Mouse (Mus musculus) thymus, adult 2 months (tissue): Measurements from ENCODE around the gene Nup85. TPM values are rescaled to one million over a fixed set of nuclear protein-coding genes. Genes with fewer than 3 reads are reported as not detected.

ENCODE experiments used
- DNase-seq: peaks from one replicate; pipeline ENCODE4 v3.0.0; 2021
- H3K27ac ChIP-seq: fragments of 200-500 bp; 2 replicates; pipeline ENCODE4 v1.5.1; 2012; ENCODE audit warnings: low read length, control low read depth; ENCODE audit not compliant: control insufficient read depth, insufficient read depth
- H3K27me3 ChIP-seq: fragments of 200-500 bp; 2 replicates; pipeline ENCODE4 v1.6.1; 2012; ENCODE audit warnings: mild to moderate bottlenecking, low read length, moderate library complexity, mixed read lengths; ENCODE audit not compliant: control insufficient read depth, insufficient read depth
- H3K36me3 ChIP-seq: fragments of 200-500 bp; 2 replicates; pipeline ENCODE4 v1.6.1; 2012; ENCODE audit warnings: mild to moderate bottlenecking, low read length, moderate library complexity; ENCODE audit not compliant: control insufficient read depth, insufficient read depth
- H3K4me1 ChIP-seq: fragments of 200-500 bp; replicated peaks from 2 replicates; pipeline ENCODE4 v1.6.1; 2012; ENCODE audit warnings: low read length; ENCODE audit not compliant: control insufficient read depth, insufficient read depth
- H3K4me3 ChIP-seq: fragments of 200-500 bp; 2 replicates; pipeline ENCODE4 v1.5.1; 2012; ENCODE audit warnings: mild to moderate bottlenecking, low read length, control low read depth, moderate library complexity; ENCODE audit not compliant: control insufficient read depth, insufficient read depth
- CTCF ChIP-seq: fragments of 200-500 bp; IDR thresholded peaks from 2 replicates; pipeline ENCODE4 v1.5.1; 2012; ENCODE audit warnings: mild to moderate bottlenecking, control low read depth, low read length, moderate library complexity, borderline replicate concordance; ENCODE audit not compliant: control insufficient read depth, poor library complexity, insufficient read depth; ENCODE audit errors: extremely low read depth
- POLR2A ChIP-seq: fragments of 200-500 bp; IDR thresholded peaks from 2 replicates; pipeline ENCODE4 v1.6.1; 2012; ENCODE audit warnings: mild to moderate bottlenecking, low read length, control low read depth, moderate library complexity; ENCODE audit not compliant: control insufficient read depth, poor library complexity, insufficient read depth; ENCODE audit errors: extremely low read depth
- WGBS: fragments of 180-500 bp; shearing (Covaris S2); methylation state at CpG from one replicate; pipeline ENCODE4 v1.1.7; 2018; 5-methylcytosine and 5-hydroxymethylcytosine counted together
- polyA plus RNA-seq: library from polyadenylated mRNA; depleted of rRNA; stranded (reverse); fragments of >200 nt; gene quantifications from 2 replicates; pipeline ENCODE4 v1.2.3, GENCODE M21; 2012; rRNA removed

The Nup85 gene
- polyA plus RNA-seq, result 114 and 136 TPM in 2 replicates

DNA sequence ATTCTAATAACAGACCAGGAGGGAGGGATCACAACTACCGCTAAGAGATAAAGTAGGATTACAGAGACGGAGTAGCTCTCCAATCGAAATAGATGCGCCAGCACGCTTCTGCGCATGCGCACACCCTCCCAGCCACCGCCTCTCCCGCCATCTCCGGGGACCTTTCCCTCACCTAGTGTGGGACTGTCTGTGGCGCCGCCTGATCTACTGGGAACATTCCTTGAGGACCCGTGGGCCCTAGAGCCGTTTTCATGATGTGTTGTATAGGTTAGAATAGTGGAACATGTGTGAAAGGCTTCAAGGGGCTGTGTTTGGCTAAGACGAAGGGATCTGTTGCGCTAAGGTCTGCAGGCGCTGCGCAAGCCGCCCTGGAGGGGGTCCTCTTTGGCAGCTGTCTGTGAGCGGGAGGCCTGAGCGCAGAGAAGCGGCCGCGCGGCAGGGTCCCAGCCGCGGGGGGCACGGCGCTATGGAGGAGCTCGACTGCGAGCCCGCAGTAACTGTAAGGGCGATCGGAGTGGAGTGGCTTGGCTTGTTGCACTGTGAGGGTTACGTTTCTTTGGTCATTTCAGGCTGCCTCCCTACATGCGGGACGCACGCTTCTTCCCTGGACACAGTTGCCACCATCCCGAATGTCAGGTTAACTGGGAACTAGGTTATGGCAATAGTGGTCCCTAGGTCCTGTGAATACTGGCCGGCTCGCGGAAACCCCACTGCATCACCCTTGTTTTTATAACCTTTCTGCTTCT, at the start of gene Nup85:
TSS of gene Nup85 (plus strand) at position 371 of the 746 bp plus-strand sequence.
- peaks cover 19% of the 10 kb centered on the region for H3K36me3 ChIP-seq
- peak within 1 kb of the TSS; percentile 80 for H3K4me3 ChIP-seq
- 0 out of 2 replicates have a peak within 1 kb of the TSS, but pooled peaks have one; percentile 33 for H3K27ac ChIP-seq
- TF ChIP-seq CTCF, result no peak
- peak; percentile 62 for TF ChIP-seq POLR2A
- 0 out of 2 replicates have a peak, but pooled peaks cover 2% of the 10 kb centered on the region for H3K4me1 ChIP-seq
- no peaks in the 10 kb centered on the region for H3K27me3 ChIP-seq
- WGBS, result under 1% methylated on average over 42 of the region's 42 CpGs
- peak; percentile 96 for DNase-seq

DNA sequence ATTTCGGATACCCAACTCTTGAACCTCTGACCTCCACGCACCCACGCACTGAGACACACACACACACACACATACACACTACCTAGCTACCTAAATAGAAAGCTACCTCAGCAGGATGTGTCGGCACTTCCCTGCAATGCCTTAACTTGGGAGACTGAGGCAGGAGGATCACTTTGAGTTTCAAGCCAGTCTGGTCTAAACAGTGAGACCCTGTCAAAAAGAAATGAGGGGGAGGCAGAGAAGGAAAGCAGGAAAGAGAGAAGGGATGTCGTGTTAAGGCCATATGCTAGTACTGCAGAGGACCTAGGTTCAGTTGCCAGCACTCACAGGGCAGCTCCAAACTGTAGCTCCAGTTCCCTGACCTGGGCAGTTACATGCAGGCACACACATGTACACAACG, 49.2 kb upstream of the Nup85 start:
- no peak for TF ChIP-seq POLR2A
- TF ChIP-seq CTCF, result no peak

DNA sequence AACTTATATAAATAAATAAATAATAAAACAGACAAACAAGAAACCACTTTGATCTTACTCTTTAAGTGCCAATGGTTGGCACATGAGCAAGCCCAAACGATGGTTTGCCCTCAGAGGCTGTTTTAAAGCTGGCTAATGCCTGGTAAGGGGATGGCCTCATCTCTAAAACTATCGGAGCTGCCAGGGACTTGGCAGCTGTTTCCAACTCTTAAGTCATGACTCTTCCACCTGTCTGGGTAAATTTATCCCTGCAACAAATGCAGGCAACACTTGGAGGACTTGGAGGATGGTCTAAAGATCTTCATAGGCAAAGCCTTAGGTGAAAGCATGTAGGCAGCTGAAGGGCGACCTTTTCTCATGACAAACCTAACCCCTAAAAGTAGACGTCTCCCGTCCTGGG, 47.3 kb upstream of the Nup85 start:
- no peak overlapping the region for H3K27ac ChIP-seq
- H3K27me3 ChIP-seq, result no peaks in the 10 kb centered on the region
- H3K4me3 ChIP-seq, result no peak overlapping the region
- no peak for DNase-seq
- peaks cover under 1% of the 10 kb centered on the region; the same call in 1 of the 2 replicates for H3K36me3 ChIP-seq
- TF ChIP-seq CTCF (no peak), POLR2A (no peak)
- H3K4me1 ChIP-seq, result peaks cover 11% of the 10 kb centered on the region
- 94% methylated on average over 5 of the region's 5 CpGs for WGBS

More for the DNA sequence above, 49.2 kb upstream of the Nup85 start:
- Histone ChIP-seq H3K27me3 (no peaks in the 10 kb centered on the region), H3K4me1 (peaks cover 28% of the 10 kb centered on the region), H3K27ac (no peak overlapping the region), H3K4me3 (no peak overlapping the region), H3K36me3 (no peaks in the 10 kb centered on the region)
- WGBS, result 74% methylated on average over 6 of the region's 6 CpGs
- DNase-seq, result no peak

DNA sequence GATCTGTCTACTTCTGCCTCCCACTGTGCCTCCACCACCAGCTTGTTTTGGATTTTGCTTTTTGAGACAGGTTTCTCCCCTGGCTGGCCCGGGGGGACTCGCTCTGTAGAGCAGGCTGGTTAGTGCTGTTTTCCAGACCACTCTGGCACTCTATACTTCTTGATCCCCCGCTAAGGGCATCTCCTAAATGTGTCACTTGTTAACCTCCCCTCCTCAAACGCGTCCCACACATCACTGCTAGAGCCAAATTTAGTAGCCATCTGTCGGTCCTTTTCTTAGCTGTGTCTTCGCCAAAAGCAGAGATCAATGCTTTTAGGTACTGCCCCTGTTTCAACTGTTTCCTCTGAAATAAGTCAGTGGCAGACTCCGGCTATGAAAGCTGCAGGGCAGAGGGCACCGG, 45.5 kb upstream of the Nup85 start:
- TF ChIP-seq POLR2A (no peak), CTCF (no peak)
- Histone ChIP-seq H3K4me1 (peaks cover 5% of the 10 kb centered on the region), H3K4me3 (no peak overlapping the region), H3K36me3 (peaks cover 12% of the 10 kb centered on the region), H3K27me3 (no peaks in the 10 kb centered on the region), H3K27ac (no peak overlapping the region)
- WGBS, result 91% methylated on average over 9 of the region's 9 CpGs
- no peak for DNase-seq

DNA sequence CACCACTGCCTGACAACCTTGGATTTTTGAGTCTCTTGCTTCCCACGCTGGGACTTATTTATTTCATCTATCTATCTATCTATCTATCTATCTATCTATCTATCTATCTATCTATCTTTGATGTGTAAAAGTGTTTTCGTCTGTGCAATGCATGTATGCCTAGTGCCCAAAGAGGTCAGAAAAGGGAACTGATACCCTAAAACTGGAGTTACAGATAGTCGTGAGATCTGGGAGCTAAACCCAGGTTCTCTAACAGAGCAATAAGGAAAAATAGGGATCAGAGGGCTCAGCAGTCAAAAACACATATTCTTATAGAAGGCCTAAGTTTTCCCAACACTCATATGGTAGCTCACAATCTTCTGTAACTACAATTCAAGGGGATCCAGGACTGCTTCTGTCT, 44.7 kb upstream of the Nup85 start:
- Histone ChIP-seq H3K27ac (no peak overlapping the region), H3K27me3 (no peaks in the 10 kb centered on the region), H3K4me1 (peaks cover 5% of the 10 kb centered on the region), H3K36me3 (peaks cover 21% of the 10 kb centered on the region), H3K4me3 (no peak overlapping the region)
- no peak for TF ChIP-seq CTCF
- no peak for TF ChIP-seq POLR2A
- DNase-seq, result no peak
- WGBS, result 81% methylated on average over 3 of the region's 3 CpGs

DNA sequence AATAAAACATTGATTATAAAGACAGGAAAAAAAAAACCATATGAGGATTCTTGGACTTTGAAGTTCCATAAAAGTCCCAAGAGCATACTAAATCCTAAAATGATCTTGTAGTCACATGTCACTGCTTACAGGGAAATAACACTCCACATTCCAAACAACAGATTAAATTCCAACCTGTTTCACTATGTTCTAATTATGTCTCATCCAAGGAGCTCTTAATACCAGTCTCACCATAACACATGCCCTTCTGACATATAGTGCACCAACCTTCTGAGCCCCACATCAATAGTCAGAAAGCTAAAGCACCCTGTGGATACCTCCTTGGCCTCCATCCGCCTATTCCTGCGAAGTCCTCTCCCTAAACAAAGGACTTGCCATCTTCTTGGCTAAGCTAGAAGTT, 44.0 kb upstream of the Nup85 start:
- peaks cover 1% of the 10 kb centered on the region for H3K4me1 ChIP-seq
- H3K27ac ChIP-seq, result no peak overlapping the region
- DNase-seq, result no peak
- H3K4me3 ChIP-seq, result no peak overlapping the region
- WGBS, result 94% methylated on average over 2 of the region's 2 CpGs
- TF ChIP-seq CTCF (no peak), POLR2A (no peak)
- peaks cover 28% of the 10 kb centered on the region for H3K36me3 ChIP-seq
- no peaks in the 10 kb centered on the region for H3K27me3 ChIP-seq
